Mouse (Mus musculus) limb, embryonic 11.5 days (tissue): ENCODE results near the gene Gmfb. TPM values are rescaled to one million over a fixed set of nuclear protein-coding genes. Genes with fewer than 3 reads are reported as not detected.

Source experiments
- ATAC-seq: fragments of 200-750 bp; cut with Nextera tagmentation; 2 replicates; pipeline ENCODE4 v1.8.0; 2017; ENCODE audit warnings: low read depth; ENCODE audit not compliant: insufficient number of reproducible peaks, low FRiP score, low TSS enrichment
- DNase-seq: peaks from one replicate; pipeline ENCODE4 v3.0.0-alpha.2; 2015; ENCODE audit warnings: low spot score
- H3K27ac ChIP-seq: fragments of 300-500 bp; sonication (generic); replicated peaks from 2 replicates; pipeline ENCODE4 v1.5.1; 2014; ENCODE audit warnings: low read depth, mild to moderate bottlenecking, low read length
- H3K27me3 ChIP-seq: fragments of 300-500 bp; sonication (generic); 2 replicates; pipeline ENCODE4 v1.6.1; 2014; ENCODE audit warnings: mild to moderate bottlenecking, low read length, mixed read lengths; ENCODE audit not compliant: control insufficient read depth, insufficient read depth
- H3K36me3 ChIP-seq: fragments of 300-500 bp; sonication (generic); 2 replicates; pipeline ENCODE4 v1.6.1; 2014; ENCODE audit warnings: mild to moderate bottlenecking, low read length, moderate library complexity, mixed read lengths; ENCODE audit not compliant: control insufficient read depth, insufficient read depth
- H3K4me1 ChIP-seq: fragments of 300-500 bp; sonication (generic); 2 replicates; pipeline ENCODE4 v1.6.1; 2014; ENCODE audit warnings: low read length, mixed read lengths; ENCODE audit not compliant: control insufficient read depth, insufficient read depth
- H3K4me2 ChIP-seq: fragments of 300-500 bp; sonication (generic); 2 replicates; pipeline ENCODE4 v1.6.1; 2014; ENCODE audit warnings: low read depth, mild to moderate bottlenecking, moderate library complexity; ENCODE audit not compliant: severe bottlenecking
- H3K4me3 ChIP-seq: fragments of 300-500 bp; sonication (generic); 2 replicates; pipeline ENCODE4 v1.5.1; 2014; ENCODE audit warnings: low read depth, low read length
- H3K9ac ChIP-seq: fragments of 300-500 bp; sonication (generic); 2 replicates; pipeline ENCODE4 v1.6.1; 2014; ENCODE audit warnings: mild to moderate bottlenecking, low read length
- H3K9me3 ChIP-seq: fragments of 300-500 bp; sonication (generic); 2 replicates; pipeline ENCODE4 v1.6.1; 2016; ENCODE audit warnings: low read length; ENCODE audit not compliant: control insufficient read depth
- WGBS: fragments of 180-500 bp; shearing (Covaris S2); extraction: QIAGEN DNeasy Blood & Tissue Kit; methylation state at CpG from one replicate; pipeline ENCODE4 v1.1.7; 2014; 5-methylcytosine and 5-hydroxymethylcytosine counted together
- polyA plus RNA-seq: library from polyadenylated mRNA; unstranded; fragments of >200 nt; fragmentation: Nextera tagmentation; extraction: Ambion mirVana; gene quantifications from 2 replicates; pipeline ENCODE4 v1.2.1, GENCODE M21; 2014

The Gmfb gene
- polyA plus RNA-seq, 1 experiment from 2014 or later, result 99.2 TPM

DNA sequence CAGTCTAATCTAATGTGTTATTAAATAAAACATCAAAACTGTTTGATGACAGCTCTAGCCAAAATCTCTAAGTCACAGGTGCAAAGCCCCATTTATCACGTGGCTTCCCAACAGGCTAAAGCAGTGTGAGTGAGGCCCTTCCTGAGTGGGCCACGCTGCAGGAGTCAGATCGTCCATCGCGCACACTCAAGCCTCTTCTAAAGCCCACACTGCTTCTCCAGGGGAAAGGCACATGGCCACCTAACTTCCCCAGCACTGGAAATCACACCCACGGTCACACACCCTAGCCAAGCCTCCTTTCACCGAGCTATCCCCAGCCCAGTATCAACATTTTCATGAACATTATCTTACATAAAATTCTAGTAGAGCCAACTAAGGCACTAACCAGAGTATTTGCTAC is 41.0 kb downstream of the Gmfb start:
- Histone ChIP-seq H3K27me3 (no peaks in the 10 kb centered on the region), H3K9me3 (peaks cover 2% of the 10 kb centered on the region; the same call in 1 of the 2 replicates), H3K4me1 (no peaks in the 10 kb centered on the region), H3K9ac (no peak overlapping the region), H3K27ac (no peak overlapping the region), H3K4me3 (no peak overlapping the region), H3K36me3 (peaks cover 31% of the 10 kb centered on the region), H3K4me2 (no peak overlapping the region)
- DNase-seq (no peak), ATAC-seq (no peak)
- 96% methylated on average over 7 of the region's 7 CpGs for WGBS

GRCm38 (mm10) chr14:46779217-46779616 is 42.8 kb downstream of the Gmfb start:
- ATAC-seq, result no peak
- peaks cover 2% of the 10 kb centered on the region; the same call in 1 of the 2 replicates for H3K9me3 ChIP-seq
- WGBS, result 92% methylated on average over 7 of the region's 7 CpGs
- H3K27me3 ChIP-seq, result no peaks in the 10 kb centered on the region
- H3K4me2 ChIP-seq, result no peak overlapping the region
- DNase-seq, result no peak
- no peak overlapping the region for H3K9ac ChIP-seq
- peaks cover 37% of the 10 kb centered on the region for H3K36me3 ChIP-seq
- H3K4me1 ChIP-seq, result no peaks in the 10 kb centered on the region
- no peak overlapping the region for H3K27ac ChIP-seq
- no peak overlapping the region for H3K4me3 ChIP-seq

DNA sequence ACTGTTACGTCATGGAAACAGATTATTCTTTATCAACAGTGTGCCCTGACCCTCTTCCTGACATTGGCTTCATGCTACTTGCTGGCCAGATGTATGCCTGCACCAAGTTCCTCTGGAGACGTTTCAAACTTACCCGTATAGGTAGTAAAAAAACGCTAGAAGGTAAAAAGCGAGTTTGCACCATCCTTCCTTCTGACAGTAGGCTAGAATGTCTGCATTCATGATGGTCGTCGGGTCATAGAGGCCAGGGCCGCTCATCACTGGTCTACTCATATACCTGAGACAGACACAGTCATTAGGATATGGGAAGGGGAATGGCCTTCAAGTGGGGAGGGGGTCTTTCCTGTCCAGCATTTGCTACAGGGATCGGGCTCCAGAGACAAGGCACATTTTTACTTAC is 43.3 kb downstream of the Gmfb start:
- Histone ChIP-seq H3K27ac (no peak overlapping the region), H3K9ac (no peak overlapping the region), H3K4me3 (no peak overlapping the region), H3K27me3 (no peaks in the 10 kb centered on the region), H3K36me3 (peaks cover 37% of the 10 kb centered on the region), H3K9me3 (peaks cover 2% of the 10 kb centered on the region; the same call in 1 of the 2 replicates), H3K4me1 (no peaks in the 10 kb centered on the region), H3K4me2 (no peak overlapping the region)
- ATAC-seq (no peak), DNase-seq (no peak)
- 95% methylated on average over 9 of the region's 9 CpGs for WGBS

DNA sequence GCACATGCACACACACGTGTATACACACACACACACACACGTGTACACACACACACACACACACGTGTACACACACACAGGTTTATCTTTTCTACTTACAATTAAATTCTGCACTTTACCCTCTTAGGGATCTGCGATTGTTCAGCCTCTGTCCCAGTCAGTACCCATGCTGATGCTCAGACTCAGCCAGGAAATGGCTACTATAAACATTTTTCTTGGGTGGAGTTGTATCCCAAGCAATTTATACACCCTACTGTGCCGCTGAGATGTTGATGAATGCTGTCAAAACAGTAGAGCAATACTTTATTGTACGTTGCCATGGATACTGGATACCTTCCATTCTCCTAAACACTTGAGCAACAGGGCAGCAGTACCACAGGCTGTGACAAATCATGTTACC is 52.0 kb downstream of the Gmfb start:
- Histone ChIP-seq H3K9ac (no peak overlapping the region), H3K4me1 (no peaks in the 10 kb centered on the region), H3K9me3 (no peaks in the 10 kb centered on the region), H3K4me2 (no peak overlapping the region), H3K27ac (no peak overlapping the region), H3K4me3 (no peak overlapping the region), H3K27me3 (no peaks in the 10 kb centered on the region), H3K36me3 (peaks cover 10% of the 10 kb centered on the region)
- no peak for ATAC-seq
- WGBS, result 92% methylated on average over 6 of the region's 6 CpGs
- no peak for DNase-seq

DNA sequence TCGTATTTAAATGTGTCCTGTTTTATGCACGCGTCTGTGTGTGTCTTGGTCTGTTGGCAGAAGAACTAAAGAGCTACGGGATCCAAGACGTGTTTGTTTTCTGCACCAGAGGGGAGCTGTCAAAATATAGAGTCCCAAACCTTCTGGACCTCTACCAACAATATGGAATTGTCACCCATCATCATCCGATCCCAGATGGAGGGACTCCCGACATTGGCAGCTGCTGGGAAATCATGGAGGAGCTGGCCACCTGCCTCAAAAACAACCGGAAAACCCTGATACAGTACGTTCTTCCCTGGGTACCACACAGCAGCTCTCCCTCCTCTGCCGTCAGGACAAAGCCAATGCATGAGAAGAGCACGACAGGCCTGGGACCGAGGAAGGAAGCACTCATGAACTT is 54.9 kb downstream of the Gmfb start:
- DNase-seq, result no peak
- Histone ChIP-seq H3K36me3 (peaks cover 5% of the 10 kb centered on the region; the same call in 1 of the 2 replicates), H3K9me3 (no peaks in the 10 kb centered on the region), H3K9ac (no peak overlapping the region), H3K27ac (no peak overlapping the region), H3K4me2 (no peak overlapping the region), H3K27me3 (no peaks in the 10 kb centered on the region), H3K4me3 (no peak overlapping the region), H3K4me1 (no peaks in the 10 kb centered on the region)
- ATAC-seq, result no peak
- 89% methylated on average over 12 of the region's 12 CpGs for WGBS

- peak overlapping the region; percentile 66 for H3K4me3 ChIP-seq
- H3K4me1 ChIP-seq, result peaks cover 2% of the 10 kb centered on the region; the same call in 1 of the 2 replicates
- no peak overlapping the region for H3K27ac ChIP-seq
- WGBS, result 55% methylated on average over 6 of the region's 6 CpGs
- ATAC-seq, result no peak
- DNase-seq, result peak; percentile 28
- peak overlapping the region; percentile 81 for H3K4me2 ChIP-seq
- H3K36me3 ChIP-seq, result no peaks in the 10 kb centered on the region
- no peaks in the 10 kb centered on the region for H3K27me3 ChIP-seq
- no peak overlapping the region for H3K9ac ChIP-seq
- H3K9me3 ChIP-seq, result no peaks in the 10 kb centered on the region
Observed at GRCm38 (mm10) chr14:46761186-46761585, 60.9 kb downstream of the Gmfb start.

DNA sequence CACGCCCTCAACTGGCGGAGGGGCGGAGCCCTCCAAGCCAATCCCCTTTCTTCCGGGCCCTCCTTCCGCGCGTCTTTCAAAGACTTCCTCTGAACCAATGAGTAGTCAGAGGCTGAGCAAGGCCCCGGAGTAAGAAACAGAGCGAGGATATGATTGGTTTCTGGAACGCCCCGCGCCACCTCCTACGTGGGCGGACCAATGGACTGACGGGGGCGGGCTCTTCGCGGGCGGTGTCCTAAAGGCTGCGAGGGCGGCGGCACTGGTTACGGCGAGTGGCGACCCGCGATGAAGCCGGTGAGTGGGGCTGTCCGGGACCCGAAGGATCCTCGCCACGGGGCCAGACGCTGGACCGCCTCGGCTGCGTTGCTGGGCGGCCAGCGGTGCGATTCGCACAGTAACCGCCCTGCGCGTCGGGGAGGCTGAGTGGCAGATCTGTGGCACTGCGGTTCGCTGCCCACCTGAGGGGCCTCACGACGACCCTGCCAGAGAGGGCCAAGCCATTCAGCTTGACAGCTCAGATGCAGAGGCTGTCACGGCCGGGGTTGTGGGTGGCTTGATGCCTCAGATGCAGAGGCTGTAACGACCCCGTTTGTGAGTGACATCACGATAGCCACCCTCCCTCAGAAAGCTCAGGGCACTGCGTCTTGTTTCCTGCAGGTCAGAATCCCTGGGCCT is 61.5 kb downstream of the Gmfb start, which contains the start of gene Cdkn3:
Gene Cdkn3 (plus strand): TSS at position 187 of the 675 bp plus-strand sequence.
- Histone ChIP-seq H3K27me3 (no peaks in the 10 kb centered on the region), H3K9me3 (no peaks in the 10 kb centered on the region), H3K27ac (no peak within 1 kb of the TSS), H3K9ac (peak within 1 kb of the TSS; percentile 58), H3K4me2 (peak within 1 kb of the TSS; percentile 81), H3K4me3 (peak within 1 kb of the TSS; percentile 66), H3K36me3 (no peaks in the 10 kb centered on the region), H3K4me1 (peaks cover 2% of the 10 kb centered on the region; the same call in 1 of the 2 replicates)
- WGBS, result under 1% methylated on average over 54 of the region's 54 CpGs
- DNase-seq (peak; percentile 88), ATAC-seq (peak; percentile 99)

DNA sequence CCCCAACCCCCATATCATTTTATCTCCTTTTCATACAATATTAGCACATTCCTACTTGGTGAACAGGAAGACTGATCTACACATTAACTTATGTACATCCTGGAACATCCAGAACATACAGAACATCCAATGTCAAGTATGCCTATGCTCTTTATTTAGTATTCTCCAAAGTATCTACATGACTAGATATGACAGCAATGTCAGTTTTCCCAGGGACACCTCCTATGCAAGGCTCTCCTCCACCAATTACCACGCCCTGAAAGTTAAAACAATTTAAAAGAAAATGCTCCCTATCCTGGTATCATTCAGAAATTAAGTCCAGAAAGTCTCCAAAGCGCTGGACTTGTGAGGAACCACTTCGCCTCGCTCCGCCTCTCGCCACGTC is 62.1 kb downstream of the Gmfb start:
- Histone ChIP-seq H3K4me3 (peak overlapping the region; percentile 66), H3K4me1 (peaks cover 2% of the 10 kb centered on the region; the same call in 1 of the 2 replicates), H3K27ac (no peak overlapping the region), H3K36me3 (no peaks in the 10 kb centered on the region), H3K9me3 (no peaks in the 10 kb centered on the region), H3K27me3 (no peaks in the 10 kb centered on the region), H3K9ac (no peak overlapping the region), H3K4me2 (peak overlapping the region; percentile 81; the same call in 1 of the 2 replicates)
- no peak for DNase-seq
- ATAC-seq, result peak; percentile 19
- WGBS, result 4% methylated on average over 7 of the region's 7 CpGs
